In the genomic region with DNA sequence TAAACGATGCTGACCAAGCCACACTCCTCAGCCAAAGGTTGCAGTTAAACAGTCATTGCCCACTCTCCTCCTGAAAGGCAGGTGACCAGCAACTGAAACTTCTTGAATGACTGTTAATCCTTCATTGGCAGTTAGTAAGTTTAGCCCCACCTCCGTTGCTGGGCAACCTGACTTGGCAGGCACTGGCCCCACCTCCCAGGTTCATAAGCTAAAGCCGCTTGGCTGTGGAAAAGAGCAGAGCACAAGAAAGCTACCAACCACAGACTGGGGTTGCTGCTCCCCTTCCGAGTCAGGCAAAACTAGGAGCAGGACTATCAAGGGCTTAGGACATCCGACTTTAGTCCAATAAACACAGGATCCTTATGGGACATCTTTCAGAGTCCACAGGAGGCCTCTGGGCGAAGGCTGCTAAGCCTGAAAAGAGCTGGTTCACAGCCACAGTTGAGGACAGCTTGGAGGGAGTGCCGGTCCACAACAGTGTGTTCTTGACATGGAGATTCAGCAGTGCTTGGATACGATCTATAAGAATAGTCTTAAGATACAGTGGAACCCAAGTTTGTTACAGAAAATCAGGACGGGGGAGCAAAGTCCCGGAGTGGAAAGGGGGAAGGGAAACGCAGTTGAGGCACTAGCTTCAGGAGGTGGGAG, we compare ENCODE assay signal across 8 mouse cellular contexts.
DNase-seq lines count a peak whose midpoint lies in the region; ATAC-seq and TF ChIP-seq lines count a peak whose summit lies in the region.

No protein-coding gene starts in this region.

- 42% methylated on average over 11 of the region's 11 CpGs for WGBS in liver, adult 2 months
- 34% methylated on average over 11 of the region's 11 CpGs for WGBS in liver, postnatal 0 days (ENCODE audit: insufficient replicate concordance)
- 27% methylated on average over 11 of the region's 11 CpGs for WGBS in intestine, embryonic 16.5 days
- 47% methylated on average over 11 of the region's 11 CpGs for WGBS in thymus, adult 2 months

- H3K27me3 ChIP-seq in liver, adult 2 months (ENCODE audit: control insufficient read depth, insufficient read depth, low read length) = no peaks in the 10 kb centered on the region
- no peaks in the 10 kb centered on the region for H3K27me3 ChIP-seq in liver, postnatal 0 days (ENCODE audit: insufficient read depth, low read length)
- no peaks in the 10 kb centered on the region for H3K27me3 ChIP-seq in intestine, embryonic 16.5 days (replicated peaks; ENCODE audit: control insufficient read depth, insufficient read depth, low read length)
- no peaks in the 10 kb centered on the region for H3K27me3 ChIP-seq in thymus, adult 2 months (ENCODE audit: control insufficient read depth, insufficient read depth, low read length)

- H3K9ac ChIP-seq in liver, adult 2 months (ENCODE audit: low read depth, low read length) = no peak overlapping the region
- H3K9ac ChIP-seq in liver, postnatal 0 days (replicated peaks) = no peak overlapping the region
- no peak overlapping the region for H3K9ac ChIP-seq in intestine, embryonic 16.5 days (ENCODE audit: low read depth, low read length)

- no peak overlapping the region for H3K27ac ChIP-seq in liver, adult 2 months (replicated peaks; ENCODE audit: insufficient read depth, low read depth, low read length)
- no peak overlapping the region for H3K27ac ChIP-seq in liver, postnatal 0 days (ENCODE audit: low read depth)
- H3K27ac ChIP-seq in intestine, embryonic 16.5 days (ENCODE audit: low read length) = no peak overlapping the region
- no peak overlapping the region for H3K27ac ChIP-seq in thymus, adult 2 months (ENCODE audit: control insufficient read depth, insufficient read depth, low read length)

- no peaks in the 10 kb centered on the region for H3K79me2 ChIP-seq in liver, adult 2 months (ENCODE audit: control insufficient read depth, insufficient read depth, low read length)

- no peaks in the 10 kb centered on the region for H3K9me3 ChIP-seq in liver, postnatal 0 days (ENCODE audit: low read length)
- no peaks in the 10 kb centered on the region for H3K9me3 ChIP-seq in intestine, embryonic 16.5 days (ENCODE audit: control insufficient read depth, low read length)

- TF ChIP-seq POLR2A in liver, adult 2 months (IDR thresholded peaks at IDR 0.05; ENCODE audit: extremely low read depth, insufficient read depth, low read length) = no peak
- no peak for TF ChIP-seq POLR2A in thymus, adult 2 months (IDR thresholded peaks at IDR 0.05; ENCODE audit: control insufficient read depth, extremely low read depth, insufficient read depth, low read length, poor library complexity)

- intact Hi-C loops in left cerebral cortex, postnatal 4 days (cut with DNase I) = no loop called here

- ATAC-seq in liver, postnatal 0 days = no peak
- peak; percentile 97 for ATAC-seq in frontal cortex, adult (ENCODE audit: low TSS enrichment)
- peak; percentile 50 for ATAC-seq in intestine, embryonic 16.5 days

- H3K4me1 ChIP-seq in liver, adult 2 months (ENCODE audit: control insufficient read depth, insufficient read depth, low read length) = no peaks in the 10 kb centered on the region
- H3K4me1 ChIP-seq in liver, postnatal 0 days (ENCODE audit: insufficient read depth) = no peaks in the 10 kb centered on the region
- H3K4me1 ChIP-seq in intestine, embryonic 16.5 days (ENCODE audit: control insufficient read depth, insufficient read depth, low read length) = no peaks in the 10 kb centered on the region
- no peaks in the 10 kb centered on the region for H3K4me1 ChIP-seq in thymus, adult 2 months (replicated peaks; ENCODE audit: control insufficient read depth, insufficient read depth, low read length)

- no peak for TF ChIP-seq EP300 in liver, postnatal 0 days (IDR thresholded peaks at IDR 0.05; ENCODE audit: low read depth)

- DNase-seq in liver, adult 2 months (ENCODE audit: extremely low read depth, low read depth, low spot score) = peak; percentile 13
- DNase-seq in liver, postnatal 0 days = no peak
- DNase-seq in left cerebral cortex, postnatal 4 days = peak; percentile 61
- peak; percentile 18 for DNase-seq in neural tube, embryonic 10.5 days (ENCODE audit: extremely low spot score, low spot score)
- DNase-seq in spleen, postnatal 4 days (ENCODE audit: low spot score in 2 of 2) = no peak
- DNase-seq in thymus, adult 2 months = no peak

- H3K4me2 ChIP-seq in liver, postnatal 0 days (ENCODE audit: low read depth, low read length) = no peak overlapping the region
- H3K4me2 ChIP-seq in intestine, embryonic 16.5 days (ENCODE audit: low read depth, low read length) = no peak overlapping the region; the same call in 1 of the 2 replicates

- no peak overlapping the region for H3K4me3 ChIP-seq in liver, adult 2 months (ENCODE audit: insufficient read depth, low read depth, low read length)
- no peak overlapping the region for H3K4me3 ChIP-seq in liver, postnatal 0 days (ENCODE audit: low read depth, low read length)
- no peak overlapping the region for H3K4me3 ChIP-seq in intestine, embryonic 16.5 days (ENCODE audit: low read length)
- H3K4me3 ChIP-seq in thymus, adult 2 months (ENCODE audit: control insufficient read depth, insufficient read depth, low read length) = no peak overlapping the region

- TF ChIP-seq CTCF in liver, adult 2 months (IDR thresholded peaks at IDR 0.05; ENCODE audit: low read depth, low read length) = no peak
- no peak for TF ChIP-seq CTCF in liver, postnatal 0 days (IDR thresholded peaks at IDR 0.05; ENCODE audit: low read depth)
- no peak for TF ChIP-seq CTCF in thymus, adult 2 months (IDR thresholded peaks at IDR 0.05; ENCODE audit: borderline replicate concordance, control insufficient read depth, extremely low read depth, insufficient read depth, low read length, poor library complexity)

- H3K36me3 ChIP-seq in liver, adult 2 months (ENCODE audit: control insufficient read depth, insufficient read depth, low read length) = no peaks in the 10 kb centered on the region
- no peaks in the 10 kb centered on the region for H3K36me3 ChIP-seq in liver, postnatal 0 days (replicated peaks; ENCODE audit: insufficient read depth, low read length)
- no peaks in the 10 kb centered on the region for H3K36me3 ChIP-seq in intestine, embryonic 16.5 days (ENCODE audit: control insufficient read depth, insufficient read depth, low read length)
- no peaks in the 10 kb centered on the region for H3K36me3 ChIP-seq in thymus, adult 2 months (ENCODE audit: control insufficient read depth, insufficient read depth, low read length)

Comparison
In these comparisons a context has a peak if more than half of its experiments do, and no peak if none do; other contexts are left out.
1. DNase-seq: peak in liver, adult 2 months (single experiment), left cerebral cortex, postnatal 4 days (single experiment) and neural tube, embryonic 10.5 days (single experiment); none in liver, postnatal 0 days (single experiment), spleen, postnatal 4 days (0 of 2) and thymus, adult 2 months (single experiment).